Mouse (Mus musculus): ENCODE measurements around the gene Dlgap4. TPM values are rescaled to one million over a fixed set of nuclear protein-coding genes. Genes with fewer than 3 reads are reported as not detected.

Gene Dlgap4
- polyA plus RNA-seq, 1 experiment from 2014 or later: 51.9 TPM

GRCm38 (mm10) chr2:156778571-156778970 is 165.1 kb downstream of the Dlgap4 start:
- no peaks in the 10 kb centered on the region for H3K9me3 ChIP-seq
- peak overlapping the region; percentile 76 for H3K4me2 ChIP-seq

GRCm38 (mm10) chr2:156779036-156779435 is 165.5 kb downstream of the Dlgap4 start:
- H3K36me3 ChIP-seq: peaks cover 36% of the 10 kb centered on the region
- peaks cover 90% of the 10 kb centered on the region for H3K4me1 ChIP-seq
- 54% methylated on average over 5 of the region's 5 CpGs for WGBS
- no peaks in the 10 kb centered on the region for H3K27me3 ChIP-seq (replicated peaks)
- H3K4me2 ChIP-seq: peak overlapping the region; percentile 76
- ATAC-seq (ENCODE audit: extremely low read depth, insufficient number of reproducible peaks, low FRiP score, low TSS enrichment): no peak
- no peaks in the 10 kb centered on the region for H3K9me3 ChIP-seq
- H3K27ac ChIP-seq (replicated peaks): no peak overlapping the region; the same call in 1 of the 2 replicates
- peak overlapping the region; percentile 69 for H3K4me3 ChIP-seq
- H3K9ac ChIP-seq: peak overlapping the region; percentile 84

More at GRCm38 (mm10) chr2:156778571-156778970, 165.1 kb downstream of the Dlgap4 start:
- Histone ChIP-seq H3K27me3 (replicated peaks) (no peaks in the 10 kb centered on the region), H3K4me3 (peak overlapping the region; percentile 69), H3K36me3 (peaks cover 36% of the 10 kb centered on the region), H3K27ac (replicated peaks) (peak overlapping the region; percentile 13; the same call in 1 of the 2 replicates), H3K4me1 (peaks cover 88% of the 10 kb centered on the region), H3K9ac (peak overlapping the region; percentile 84)
- WGBS: 70% methylated on average over 8 of the region's 8 CpGs
- no peak for ATAC-seq (ENCODE audit: extremely low read depth, insufficient number of reproducible peaks, low FRiP score, low TSS enrichment)

GRCm38 (mm10) chr2:156779488-156779887 is 166.0 kb downstream of the Dlgap4 start:
- Histone ChIP-seq H3K9ac (peak overlapping the region; percentile 84), H3K4me1 (peaks cover 90% of the 10 kb centered on the region)

GRCm38 (mm10) chr2:156780129-156780528 is 166.6 kb downstream of the Dlgap4 start:
- H3K4me2 ChIP-seq: peak overlapping the region; percentile 76
- H3K27ac ChIP-seq (replicated peaks): no peak overlapping the region
- H3K36me3 ChIP-seq: peaks cover 36% of the 10 kb centered on the region
- H3K9ac ChIP-seq: peak overlapping the region; percentile 84; the same call in 1 of the 2 replicates
- ATAC-seq (ENCODE audit: extremely low read depth, insufficient number of reproducible peaks, low FRiP score, low TSS enrichment): no peak
- no peaks in the 10 kb centered on the region for H3K9me3 ChIP-seq
- peaks cover 85% of the 10 kb centered on the region for H3K4me1 ChIP-seq
- H3K4me3 ChIP-seq: peak overlapping the region; percentile 5; the same call in 1 of the 2 replicates
- H3K27me3 ChIP-seq (replicated peaks): no peaks in the 10 kb centered on the region
- 78% methylated on average over 9 of the region's 9 CpGs for WGBS

More at GRCm38 (mm10) chr2:156779488-156779887, 166.0 kb downstream of the Dlgap4 start:
- 43% methylated on average over 2 of the region's 2 CpGs for WGBS
- Histone ChIP-seq H3K36me3 (peaks cover 36% of the 10 kb centered on the region), H3K4me3 (peak overlapping the region; percentile 69), H3K27me3 (replicated peaks) (no peaks in the 10 kb centered on the region), H3K4me2 (peak overlapping the region; percentile 76), H3K27ac (replicated peaks) (no peak overlapping the region; the same call in 1 of the 2 replicates), H3K9me3 (no peaks in the 10 kb centered on the region)
- ATAC-seq (ENCODE audit: extremely low read depth, insufficient number of reproducible peaks, low FRiP score, low TSS enrichment): no peak

GRCm38 (mm10) chr2:156780752-156781151 is 167.2 kb downstream of the Dlgap4 start:
- 0 out of 2 replicates have a peak overlapping the region, but pooled peaks have one; percentile 10 for H3K4me3 ChIP-seq
- peak; percentile 52 for ATAC-seq (ENCODE audit: extremely low read depth, insufficient number of reproducible peaks, low FRiP score, low TSS enrichment)
- 20% methylated on average over 17 of the region's 17 CpGs for WGBS
- peaks cover 36% of the 10 kb centered on the region for H3K36me3 ChIP-seq
- no peaks in the 10 kb centered on the region for H3K27me3 ChIP-seq (replicated peaks)
- H3K9me3 ChIP-seq: no peaks in the 10 kb centered on the region
- H3K4me2 ChIP-seq: peak overlapping the region; percentile 76
- no peak overlapping the region for H3K9ac ChIP-seq
- no peak overlapping the region for H3K27ac ChIP-seq (replicated peaks)
- H3K4me1 ChIP-seq: peaks cover 80% of the 10 kb centered on the region

- H3K4me3 ChIP-seq: 0 out of 2 replicates have a peak overlapping the region, but pooled peaks have one; percentile 10
- H3K4me1 ChIP-seq: peaks cover 77% of the 10 kb centered on the region
- peak overlapping the region; percentile 76 for H3K4me2 ChIP-seq
- 0 out of 2 replicates have a peak overlapping the region, but pooled peaks have one; percentile 10 for H3K9ac ChIP-seq
- ATAC-seq (ENCODE audit: extremely low read depth, insufficient number of reproducible peaks, low FRiP score, low TSS enrichment): no peak
- no peak overlapping the region for H3K27ac ChIP-seq (replicated peaks)
- peaks cover 36% of the 10 kb centered on the region for H3K36me3 ChIP-seq
- WGBS: 53% methylated on average over 4 of the region's 4 CpGs
- H3K27me3 ChIP-seq (replicated peaks): no peaks in the 10 kb centered on the region
- no peaks in the 10 kb centered on the region for H3K9me3 ChIP-seq
These were observed 167.8 kb downstream of the Dlgap4 start for GRCm38 (mm10) chr2:156781281-156781680.

- Histone ChIP-seq H3K9me3 (0 out of 2 replicates have a peak, but pooled peaks cover 3% of the 10 kb centered on the region), H3K4me1 (peaks cover 74% of the 10 kb centered on the region), H3K4me2 (no peak overlapping the region), H3K27ac (replicated peaks) (peak overlapping the region; percentile 60), H3K4me3 (no peak overlapping the region), H3K27me3 (replicated peaks) (no peaks in the 10 kb centered on the region), H3K9ac (0 out of 2 replicates have a peak overlapping the region, but pooled peaks have one; percentile 14), H3K36me3 (peaks cover 36% of the 10 kb centered on the region)
- no peak for ATAC-seq (ENCODE audit: extremely low read depth, insufficient number of reproducible peaks, low FRiP score, low TSS enrichment)
- 56% methylated on average over 4 of the region's 4 CpGs for WGBS
These were observed 168.5 kb downstream of the Dlgap4 start for GRCm38 (mm10) chr2:156781836-156782480.

GRCm38 (mm10) chr2:156782481-156783348 is 169.2 kb downstream of the Dlgap4 start:
- ATAC-seq (ENCODE audit: extremely low read depth, insufficient number of reproducible peaks, low FRiP score, low TSS enrichment): no peak
- Histone ChIP-seq H3K9ac (peak overlapping the region; percentile 1; the same call in 1 of the 2 replicates), H3K9me3 (0 out of 2 replicates have a peak, but pooled peaks cover 3% of the 10 kb centered on the region), H3K27me3 (replicated peaks) (no peaks in the 10 kb centered on the region), H3K36me3 (peaks cover 36% of the 10 kb centered on the region), H3K27ac (replicated peaks) (peak overlapping the region; percentile 60), H3K4me1 (peaks cover 67% of the 10 kb centered on the region), H3K4me3 (no peak overlapping the region), H3K4me2 (peak overlapping the region; percentile 26; the same call in 1 of the 2 replicates)
- WGBS: 74% methylated on average over 10 of the region's 10 CpGs

GRCm38 (mm10) chr2:156783349-156783728 is 169.8 kb downstream of the Dlgap4 start:
- Histone ChIP-seq H3K4me3 (no peak overlapping the region), H3K9ac (peak overlapping the region; percentile 1; the same call in 1 of the 2 replicates), H3K4me2 (peak overlapping the region; percentile 26), H3K36me3 (peaks cover 35% of the 10 kb centered on the region), H3K27ac (replicated peaks) (peak overlapping the region; percentile 60), H3K9me3 (0 out of 2 replicates have a peak, but pooled peaks cover 3% of the 10 kb centered on the region), H3K4me1 (peaks cover 62% of the 10 kb centered on the region), H3K27me3 (replicated peaks) (no peaks in the 10 kb centered on the region)
- ATAC-seq (ENCODE audit: extremely low read depth, insufficient number of reproducible peaks, low FRiP score, low TSS enrichment): peak; percentile 27; the same call in 1 of the 2 replicates
- 18% methylated on average over 9 of the region's 9 CpGs for WGBS

- H3K4me2 ChIP-seq: peak overlapping the region; percentile 26
These were observed 170.6 kb downstream of the Dlgap4 start for GRCm38 (mm10) chr2:156784016-156784585.

More at GRCm38 (mm10) chr2:156784016-156784585, 170.6 kb downstream of the Dlgap4 start:
- Histone ChIP-seq H3K4me1 (peaks cover 54% of the 10 kb centered on the region), H3K27me3 (replicated peaks) (no peaks in the 10 kb centered on the region), H3K9me3 (0 out of 2 replicates have a peak, but pooled peaks cover 3% of the 10 kb centered on the region), H3K4me3 (no peak overlapping the region), H3K36me3 (peaks cover 27% of the 10 kb centered on the region), H3K27ac (replicated peaks) (peak overlapping the region; percentile 60), H3K9ac (no peak overlapping the region)
- ATAC-seq (ENCODE audit: extremely low read depth, insufficient number of reproducible peaks, low FRiP score, low TSS enrichment): no peak
- 34% methylated on average over 7 of the region's 7 CpGs for WGBS
